14 mouse cellular contexts compared by ENCODE assay signal in genomic region chr4:141338853-141339252, GRCm38 (mm10). TPM values are rescaled to one million over a fixed set of nuclear protein-coding genes. Genes with fewer than 3 reads are reported as not detected.
DNase-seq lines count a peak whose midpoint lies in the region; ATAC-seq lines count a peak whose summit lies in the region.
"Had no signal": no experiment of that assay in that cellular context is flagged by ENCODE, and none has a peak within 500 bp of the region (broad histone marks: within the 10 kb centered on the region; RNA-seq: fewer than 3 reads in every experiment).

No protein-coding gene starts in this region.

- H3K9me3 ChIP-seq in heart, embryonic 10.5 days = no peaks in the 10 kb centered on the region
- no peaks in the 10 kb centered on the region for H3K9me3 ChIP-seq in neural tube, embryonic 15.5 days (replicated peaks)

- peak overlapping the region; percentile 71 for H3K27ac ChIP-seq in heart, embryonic 10.5 days
- no peak overlapping the region for H3K27ac ChIP-seq in neural tube, embryonic 15.5 days (replicated peaks)
- H3K27ac ChIP-seq: heart, adult 2 months had no signal

- peaks cover 10% of the 10 kb centered on the region; the same call in 1 of the 2 replicates for H3K27me3 ChIP-seq in heart, embryonic 10.5 days (ENCODE audit: insufficient read depth, poor library complexity, severe bottlenecking)
- H3K27me3 ChIP-seq in neural tube, embryonic 15.5 days (replicated peaks) = no peaks in the 10 kb centered on the region

- H3K9ac ChIP-seq in neural tube, embryonic 15.5 days (replicated peaks) = no peak overlapping the region

- DNase-seq in heart, embryonic 10.5 days (ENCODE audit: low spot score) = no peak
- no peak for DNase-seq in heart, adult 9 months (ENCODE audit: low spot score in 2 of 2)
- peak; percentile 30 for DNase-seq in neural tube, embryonic 10.5 days (ENCODE audit: extremely low spot score, low spot score)
- peak; percentile 28 for DNase-seq in lung, postnatal 36 days
- DNase-seq: heart, adult 2 months; spleen, adult 18-20 months had no signal

- H3K4me2 ChIP-seq in neural tube, embryonic 15.5 days = no peak overlapping the region

- 13% methylated on average over 1 of the region's 1 CpGs for WGBS in heart, embryonic 10.5 days
- 40% methylated on average over 1 of the region's 1 CpGs for WGBS in neural tube, embryonic 15.5 days

- H3K4me1 ChIP-seq in heart, embryonic 10.5 days = peaks cover 50% of the 10 kb centered on the region
- peaks cover 31% of the 10 kb centered on the region for H3K4me1 ChIP-seq in neural tube, embryonic 15.5 days

- ATAC-seq in neural tube, embryonic 15.5 days (ENCODE audit: low FRiP score) = no peak
- ATAC-seq in erythroblast, adult 5-6 weeks (replicated peaks; ENCODE audit: low FRiP score, poor library complexity, severe bottlenecking) = no peak
- ATAC-seq in inflammation-experienced regulatory T-cells, adult 6 months = no peak
- no peak for ATAC-seq in frontal cortex, adult (ENCODE audit: low TSS enrichment)
- ATAC-seq: activated CD4-positive, CD25-positive, alpha-beta regulatory T cell, adult 4 months; forebrain, embryonic 16.5 days had no signal

- no peaks in the 10 kb centered on the region for H3K36me3 ChIP-seq in heart, embryonic 10.5 days
- no peaks in the 10 kb centered on the region for H3K36me3 ChIP-seq in neural tube, embryonic 15.5 days

- peak overlapping the region; percentile 16; the same call in 1 of the 2 replicates for H3K4me3 ChIP-seq in heart, embryonic 10.5 days
- no peak overlapping the region for H3K4me3 ChIP-seq in neural tube, embryonic 15.5 days (replicated peaks)
- H3K4me3 ChIP-seq: heart, adult 2 months; myocyte had no signal

RNA-seq across cellular contexts. Expression of gene Fam131c, which starts 29.2 kb away (rescaled TPM):
- 0.62 and 1.2 TPM in 2 replicates for polyA plus RNA-seq in heart, embryonic 10.5 days (2016; fragmentation: Nextera tagmentation; extraction: Ambion mirVana)
- 35.2 and 42.5 TPM in 2 replicates for polyA plus RNA-seq in neural tube, embryonic 15.5 days (2015; fragmentation: Nextera tagmentation; extraction: Ambion mirVana)
- not detected in 2 replicates for total RNA-seq in erythroblast, adult 5-6 weeks (2015; ENCODE audit: low replicate concordance)
- not detected in 2 replicates for total RNA-seq in erythroblast, adult 5-6 weeks (2017; ENCODE audit: low replicate concordance)
- polyA plus RNA-seq in inflammation-experienced regulatory T-cells, adult 6 months (2017; shearing (Covaris generic)) = not detected
- polyA plus RNA-seq: activated CD4-positive, CD25-positive, alpha-beta regulatory T cell, adult 4 months had no signal

RNA-seq across cellular contexts. Expression of gene Epha2, which starts 37.8 kb away (rescaled TPM):
- 5.2 and 6.3 TPM in 2 replicates for polyA plus RNA-seq in heart, embryonic 10.5 days (2016; fragmentation: Nextera tagmentation; extraction: Ambion mirVana)
- 0.87 and 1.9 TPM in 2 replicates for polyA plus RNA-seq in neural tube, embryonic 15.5 days (2015; fragmentation: Nextera tagmentation; extraction: Ambion mirVana)
- not detected in 2 replicates for total RNA-seq in erythroblast, adult 5-6 weeks (2015; ENCODE audit: low replicate concordance)
- total RNA-seq in erythroblast, adult 5-6 weeks (2017; ENCODE audit: low replicate concordance) = 0.14 TPM in 1 of 2 replicates, not detected in the other
- polyA plus RNA-seq in inflammation-experienced regulatory T-cells, adult 6 months (2017; shearing (Covaris generic)) = not detected
- polyA plus RNA-seq: activated CD4-positive, CD25-positive, alpha-beta regulatory T cell, adult 4 months had no signal

RNA-seq across cellular contexts. Expression of gene Clcnka, which starts 59.7 kb away (rescaled TPM):
- 0.11 and 0.44 TPM in 2 replicates for polyA plus RNA-seq in heart, embryonic 10.5 days (2016; fragmentation: Nextera tagmentation; extraction: Ambion mirVana)
- 0.33 TPM in 1 of 2 replicates, not detected in the other for polyA plus RNA-seq in neural tube, embryonic 15.5 days (2015; fragmentation: Nextera tagmentation; extraction: Ambion mirVana)
- not detected in 2 replicates for total RNA-seq in erythroblast, adult 5-6 weeks (2015; ENCODE audit: low replicate concordance)
- not detected in 2 replicates for total RNA-seq in erythroblast, adult 5-6 weeks (2017; ENCODE audit: low replicate concordance)
- not detected for polyA plus RNA-seq in inflammation-experienced regulatory T-cells, adult 6 months (2017; shearing (Covaris generic))
- total RNA-seq: heart, adult 2 months; left cerebral cortex, postnatal 36 days had no signal
- polyA plus RNA-seq: activated CD4-positive, CD25-positive, alpha-beta regulatory T cell, adult 4 months; forebrain, embryonic 16.5 days had no signal

Comparison
In these comparisons a context has a peak if more than half of its experiments do, and no peak if none do; other contexts are left out.
1. DNase-seq: peak in neural tube, embryonic 10.5 days (single experiment) and lung, postnatal 36 days (single experiment); none in heart, embryonic 10.5 days (single experiment) and heart, adult 9 months (0 of 2).
2. RNA of gene Fam131c, which starts 29.2 kb away (polyA plus RNA-seq): 35.2 to 42.5 TPM in neural tube, embryonic 15.5 days; 0.62 to 1.2 TPM in heart, embryonic 10.5 days and not detected in inflammation-experienced regulatory T-cells, adult 6 months; every median in the first group is over 10 times any median in the second.